Mouse (Mus musculus): ENCODE measurements around the gene Postn. TPM values are rescaled to one million over a fixed set of nuclear protein-coding genes. Genes with fewer than 3 reads are reported as not detected.

The Postn gene
- 16.4 and 34.9 TPM in 2 replicates for polyA plus RNA-seq (2016; fragmentation: Nextera tagmentation; extraction: Ambion mirVana)

- ATAC-seq (ENCODE audit: low FRiP score, low read depth): no peak
- H3K4me2 ChIP-seq (replicated peaks): no peak within 1 kb of the TSS
- H3K36me3 ChIP-seq: no peaks in the 10 kb centered on the region
- no peaks in the 10 kb centered on the region for H3K27me3 ChIP-seq
- H3K9me3 ChIP-seq: no peaks in the 10 kb centered on the region
- no peak within 1 kb of the TSS for H3K4me3 ChIP-seq
- no peak within 1 kb of the TSS for H3K27ac ChIP-seq (replicated peaks)
- no peaks in the 10 kb centered on the region for H3K4me1 ChIP-seq
- 53% methylated on average over 6 of the region's 6 CpGs for WGBS
- no peak within 1 kb of the TSS for H3K9ac ChIP-seq (replicated peaks)
Measured at GRCm38 (mm10) chr3:54360897-54361296, at the start of gene Postn. TSS of gene Postn (plus strand) at chr3:54361109.

GRCm38 (mm10) chr3:54314055-54314454, 46.9 kb upstream of the Postn start:
- Histone ChIP-seq H3K27ac (replicated peaks) (no peak overlapping the region), H3K36me3 (no peaks in the 10 kb centered on the region), H3K4me2 (replicated peaks) (no peak overlapping the region), H3K4me1 (no peaks in the 10 kb centered on the region), H3K27me3 (no peaks in the 10 kb centered on the region), H3K9me3 (no peaks in the 10 kb centered on the region), H3K9ac (replicated peaks) (no peak overlapping the region), H3K4me3 (no peak overlapping the region)
- no peak for ATAC-seq (ENCODE audit: low FRiP score, low read depth)
- WGBS: 88% methylated on average over 2 of the region's 2 CpGs

- no peak overlapping the region for H3K4me2 ChIP-seq (replicated peaks)
- WGBS: 31% methylated on average over 9 of the region's 9 CpGs
- no peak overlapping the region for H3K27ac ChIP-seq (replicated peaks)
- H3K4me1 ChIP-seq: no peaks in the 10 kb centered on the region
- no peak overlapping the region for H3K9ac ChIP-seq (replicated peaks)
- H3K36me3 ChIP-seq: no peaks in the 10 kb centered on the region
- no peak overlapping the region for H3K4me3 ChIP-seq
- ATAC-seq (ENCODE audit: low FRiP score, low read depth): 0 out of 2 replicates have a peak, but pooled peaks have one; percentile 49
- H3K9me3 ChIP-seq: no peaks in the 10 kb centered on the region
- H3K27me3 ChIP-seq: no peaks in the 10 kb centered on the region
Measured at GRCm38 (mm10) chr3:54352891-54353652, 7.8 kb upstream of the Postn start.

- no peak overlapping the region for H3K4me3 ChIP-seq
- no peaks in the 10 kb centered on the region for H3K27me3 ChIP-seq
- no peak overlapping the region for H3K4me2 ChIP-seq (replicated peaks)
- ATAC-seq (ENCODE audit: low FRiP score, low read depth): no peak
- H3K9me3 ChIP-seq: no peaks in the 10 kb centered on the region
- H3K4me1 ChIP-seq: no peaks in the 10 kb centered on the region
- WGBS: 65% methylated on average over 3 of the region's 3 CpGs
- H3K27ac ChIP-seq (replicated peaks): no peak overlapping the region
- H3K9ac ChIP-seq (replicated peaks): no peak overlapping the region
- H3K36me3 ChIP-seq: no peaks in the 10 kb centered on the region
Measured at GRCm38 (mm10) chr3:54357561-54357960, 3.3 kb upstream of the Postn start.

- Histone ChIP-seq H3K4me3 (no peak overlapping the region), H3K27ac (replicated peaks) (no peak overlapping the region), H3K4me2 (replicated peaks) (no peak overlapping the region), H3K9ac (replicated peaks) (no peak overlapping the region), H3K9me3 (no peaks in the 10 kb centered on the region), H3K36me3 (no peaks in the 10 kb centered on the region), H3K4me1 (no peaks in the 10 kb centered on the region), H3K27me3 (no peaks in the 10 kb centered on the region)
- ATAC-seq (ENCODE audit: low FRiP score, low read depth): peak; percentile 54; the same call in 1 of the 2 replicates
- WGBS: 71% methylated on average over 15 of the region's 15 CpGs
Measured at GRCm38 (mm10) chr3:54358463-54359189, 2.3 kb upstream of the Postn start.

- no peaks in the 10 kb centered on the region for H3K27me3 ChIP-seq
- H3K9ac ChIP-seq (replicated peaks): no peak overlapping the region
- no peak overlapping the region for H3K27ac ChIP-seq (replicated peaks)
- H3K4me1 ChIP-seq: no peaks in the 10 kb centered on the region
- H3K36me3 ChIP-seq: no peaks in the 10 kb centered on the region
- no peak for ATAC-seq (ENCODE audit: low FRiP score, low read depth)
- no peak overlapping the region for H3K4me2 ChIP-seq (replicated peaks)
- H3K9me3 ChIP-seq: no peaks in the 10 kb centered on the region
- no peak overlapping the region for H3K4me3 ChIP-seq
Measured at GRCm38 (mm10) chr3:54361656-54362055, 747 bp downstream of the Postn start.

GRCm38 (mm10) chr3:54371015-54371414, 10.1 kb downstream of the Postn start:
- H3K27me3 ChIP-seq: no peaks in the 10 kb centered on the region
- WGBS: 90% methylated on average over 1 of the region's 1 CpGs
- ATAC-seq (ENCODE audit: low FRiP score, low read depth): no peak
- H3K36me3 ChIP-seq: no peaks in the 10 kb centered on the region
- no peaks in the 10 kb centered on the region for H3K9me3 ChIP-seq
- H3K4me2 ChIP-seq (replicated peaks): no peak overlapping the region
- H3K27ac ChIP-seq (replicated peaks): no peak overlapping the region
- no peak overlapping the region for H3K9ac ChIP-seq (replicated peaks)
- H3K4me3 ChIP-seq: no peak overlapping the region
- H3K4me1 ChIP-seq: no peaks in the 10 kb centered on the region

- no peak overlapping the region for H3K4me2 ChIP-seq (replicated peaks)
- H3K27ac ChIP-seq (replicated peaks): no peak overlapping the region
- H3K9ac ChIP-seq (replicated peaks): no peak overlapping the region
- H3K27me3 ChIP-seq: no peaks in the 10 kb centered on the region
- no peak for ATAC-seq (ENCODE audit: low FRiP score, low read depth)
- H3K4me1 ChIP-seq: peaks cover 1% of the 10 kb centered on the region; the same call in 1 of the 2 replicates
- no peak overlapping the region for H3K4me3 ChIP-seq
- 85% methylated on average over 6 of the region's 6 CpGs for WGBS
- no peaks in the 10 kb centered on the region for H3K36me3 ChIP-seq
- H3K9me3 ChIP-seq: no peaks in the 10 kb centered on the region
Measured at GRCm38 (mm10) chr3:54372625-54373024, 11.7 kb downstream of the Postn start.

GRCm38 (mm10) chr3:54376014-54376413, 15.1 kb downstream of the Postn start:
- no peak for ATAC-seq (ENCODE audit: low FRiP score, low read depth)
- 94% methylated on average over 6 of the region's 6 CpGs for WGBS
- Histone ChIP-seq H3K9me3 (no peaks in the 10 kb centered on the region), H3K27ac (replicated peaks) (no peak overlapping the region), H3K4me2 (replicated peaks) (no peak overlapping the region), H3K36me3 (no peaks in the 10 kb centered on the region), H3K9ac (replicated peaks) (no peak overlapping the region), H3K4me3 (no peak overlapping the region), H3K4me1 (peaks cover 5% of the 10 kb centered on the region; the same call in 1 of the 2 replicates), H3K27me3 (no peaks in the 10 kb centered on the region)

GRCm38 (mm10) chr3:54377647-54378046, 16.7 kb downstream of the Postn start:
- H3K9me3 ChIP-seq: no peaks in the 10 kb centered on the region
- peak; percentile 84; the same call in 1 of the 2 replicates for ATAC-seq (ENCODE audit: low FRiP score, low read depth)
- 8% methylated on average over 2 of the region's 2 CpGs for WGBS
- H3K9ac ChIP-seq (replicated peaks): no peak overlapping the region
- no peaks in the 10 kb centered on the region for H3K27me3 ChIP-seq
- H3K36me3 ChIP-seq: no peaks in the 10 kb centered on the region
- no peak overlapping the region for H3K4me3 ChIP-seq
- H3K4me2 ChIP-seq (replicated peaks): no peak overlapping the region
- H3K27ac ChIP-seq (replicated peaks): no peak overlapping the region
- peaks cover 5% of the 10 kb centered on the region; the same call in 1 of the 2 replicates for H3K4me1 ChIP-seq

GRCm38 (mm10) chr3:54378135-54378534, 17.2 kb downstream of the Postn start:
- Histone ChIP-seq H3K9me3 (no peaks in the 10 kb centered on the region), H3K27ac (replicated peaks) (no peak overlapping the region), H3K4me1 (peaks cover 5% of the 10 kb centered on the region; the same call in 1 of the 2 replicates), H3K4me3 (no peak overlapping the region), H3K27me3 (no peaks in the 10 kb centered on the region), H3K9ac (replicated peaks) (no peak overlapping the region), H3K4me2 (replicated peaks) (no peak overlapping the region), H3K36me3 (no peaks in the 10 kb centered on the region)
- ATAC-seq (ENCODE audit: low FRiP score, low read depth): no peak
- 64% methylated on average over 1 of the region's 1 CpGs for WGBS

- no peak for ATAC-seq (ENCODE audit: low FRiP score, low read depth)
- no peaks in the 10 kb centered on the region for H3K9me3 ChIP-seq
- peaks cover 5% of the 10 kb centered on the region; the same call in 1 of the 2 replicates for H3K4me1 ChIP-seq
- H3K27ac ChIP-seq (replicated peaks): no peak overlapping the region
- WGBS: 77% methylated on average over 4 of the region's 4 CpGs
- no peak overlapping the region for H3K9ac ChIP-seq (replicated peaks)
- no peak overlapping the region for H3K4me3 ChIP-seq
- no peaks in the 10 kb centered on the region for H3K27me3 ChIP-seq
- H3K4me2 ChIP-seq (replicated peaks): no peak overlapping the region
- H3K36me3 ChIP-seq: no peaks in the 10 kb centered on the region
Measured at GRCm38 (mm10) chr3:54379981-54380380, 19.1 kb downstream of the Postn start.

Data from midbrain, embryonic 12.5 days (tissue).